Mouse (Mus musculus) liver, embryonic 16.5 days (tissue): ENCODE data around the gene Hist1h3e. TPM values are rescaled to one million over a fixed set of nuclear protein-coding genes. Genes with fewer than 3 reads are reported as not detected.

Experiments
- ATAC-seq: fragments of 200-750 bp; cut with Nextera tagmentation; 2 replicates; pipeline ENCODE4 v1.8.0; 2017; ENCODE audit warnings: low read depth, mild to moderate bottlenecking, moderate number of reproducible peaks, moderate library complexity
- H3K27ac ChIP-seq: fragments of 300-500 bp; sonication (generic); 2 replicates; pipeline ENCODE4 v1.5.1; 2014; ENCODE audit warnings: mild to moderate bottlenecking, low read length
- H3K27me3 ChIP-seq: fragments of 300-500 bp; sonication (generic); 2 replicates; pipeline ENCODE4 v1.6.1; 2014; ENCODE audit warnings: low read depth, low read length, mixed read lengths; ENCODE audit not compliant: control insufficient read depth, insufficient read depth
- H3K36me3 ChIP-seq: fragments of 300-500 bp; sonication (generic); 2 replicates; pipeline ENCODE4 v1.6.1; 2014; ENCODE audit warnings: mild to moderate bottlenecking; ENCODE audit not compliant: control insufficient read depth, insufficient read depth
- H3K4me1 ChIP-seq: fragments of 300-500 bp; sonication (generic); 2 replicates; pipeline ENCODE4 v1.6.1; 2014; ENCODE audit warnings: low read depth, low read length, mixed read lengths; ENCODE audit not compliant: control insufficient read depth
- H3K4me2 ChIP-seq: fragments of 300-500 bp; sonication (generic); 2 replicates; pipeline ENCODE4 v1.6.1; 2014; ENCODE audit warnings: low read depth, low read length, mixed read lengths
- H3K4me3 ChIP-seq: fragments of 300-500 bp; sonication (generic); 2 replicates; pipeline ENCODE4 v1.5.1; 2014; ENCODE audit warnings: low read depth, mild to moderate bottlenecking, low read length
- H3K9ac ChIP-seq: fragments of 300-500 bp; sonication (generic); 2 replicates; pipeline ENCODE4 v1.6.1; 2014; ENCODE audit warnings: low read depth, low read length
- H3K9me3 ChIP-seq: fragments of 300-500 bp; sonication (generic); replicated peaks from 2 replicates; pipeline ENCODE4 v1.6.1; 2016; ENCODE audit warnings: low read length; ENCODE audit not compliant: control insufficient read depth
- WGBS: fragments of 180-500 bp; shearing (Covaris S2); extraction: QIAGEN DNeasy Blood & Tissue Kit; methylation state at CpG from one replicate; pipeline ENCODE4 v1.1.7; 2014; ENCODE audit not compliant: insufficient replicate concordance; 5-methylcytosine and 5-hydroxymethylcytosine counted together
- polyA plus RNA-seq: library from polyadenylated mRNA; unstranded; fragments of >200 nt; fragmentation: Nextera tagmentation; extraction: Ambion mirVana; gene quantifications from 2 replicates; pipeline ENCODE4 v1.2.1, GENCODE M21; 2015

The Hist1h3e gene
- polyA plus RNA-seq, 1 experiment from 2014 or later = 4.2 TPM

DNA sequence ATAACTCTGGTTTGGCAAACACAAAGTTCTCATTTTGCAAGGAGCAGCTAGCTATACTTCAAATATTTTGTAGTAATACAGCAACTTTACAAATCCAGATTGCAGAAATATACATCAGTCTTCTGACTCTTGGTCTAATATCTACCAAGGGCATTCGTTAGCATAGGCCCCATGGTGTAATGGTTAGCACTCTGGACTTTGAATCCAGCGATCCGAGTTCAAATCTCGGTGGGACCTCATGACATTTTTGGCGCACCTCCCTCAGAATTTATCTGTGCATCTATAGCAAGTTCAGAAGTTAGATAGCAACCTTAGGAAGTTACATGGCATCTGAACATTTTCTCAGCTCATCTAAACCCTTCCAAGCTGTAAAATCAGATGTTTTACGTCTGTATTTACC lies 43.3 kb downstream of the Hist1h3e start:
- Histone ChIP-seq H3K4me1 (peaks cover 17% of the 10 kb centered on the region), H3K4me2 (peak overlapping the region; percentile 71), H3K9me3 (no peaks in the 10 kb centered on the region), H3K27me3 (no peaks in the 10 kb centered on the region), H3K27ac (peak overlapping the region; percentile 77), H3K9ac (peak overlapping the region; percentile 6; the same call in 1 of the 2 replicates), H3K36me3 (no peaks in the 10 kb centered on the region), H3K4me3 (peak overlapping the region; percentile 50)
- peak; percentile 60 for ATAC-seq
- 0% methylated on average over 6 of the region's 6 CpGs for WGBS

DNA sequence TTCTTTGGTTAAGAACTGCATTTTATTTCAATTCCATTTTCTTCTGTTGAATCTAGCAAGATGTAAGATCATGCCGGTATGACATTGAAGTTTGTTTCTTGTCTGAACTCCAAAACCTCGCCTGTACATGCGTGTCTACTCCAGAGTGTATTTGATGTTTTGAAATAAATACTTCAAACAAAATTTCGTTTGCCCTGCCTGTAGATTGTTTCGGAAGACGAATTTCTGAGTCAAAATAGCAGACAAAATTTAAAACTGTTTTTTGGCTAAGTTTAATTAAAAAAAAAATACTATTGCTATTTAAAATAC lies 43.9 kb downstream of the Hist1h3e start:
- H3K9me3 ChIP-seq = no peaks in the 10 kb centered on the region
- H3K27me3 ChIP-seq = no peaks in the 10 kb centered on the region
- peaks cover 17% of the 10 kb centered on the region for H3K4me1 ChIP-seq
- peak overlapping the region; percentile 94 for H3K4me2 ChIP-seq
- H3K36me3 ChIP-seq = no peaks in the 10 kb centered on the region
- under 1% methylated on average over 6 of the region's 6 CpGs for WGBS
- H3K4me3 ChIP-seq = peak overlapping the region; percentile 65
- no peak for ATAC-seq
- peak overlapping the region; percentile 51 for H3K9ac ChIP-seq
- peak overlapping the region; percentile 67 for H3K27ac ChIP-seq

DNA sequence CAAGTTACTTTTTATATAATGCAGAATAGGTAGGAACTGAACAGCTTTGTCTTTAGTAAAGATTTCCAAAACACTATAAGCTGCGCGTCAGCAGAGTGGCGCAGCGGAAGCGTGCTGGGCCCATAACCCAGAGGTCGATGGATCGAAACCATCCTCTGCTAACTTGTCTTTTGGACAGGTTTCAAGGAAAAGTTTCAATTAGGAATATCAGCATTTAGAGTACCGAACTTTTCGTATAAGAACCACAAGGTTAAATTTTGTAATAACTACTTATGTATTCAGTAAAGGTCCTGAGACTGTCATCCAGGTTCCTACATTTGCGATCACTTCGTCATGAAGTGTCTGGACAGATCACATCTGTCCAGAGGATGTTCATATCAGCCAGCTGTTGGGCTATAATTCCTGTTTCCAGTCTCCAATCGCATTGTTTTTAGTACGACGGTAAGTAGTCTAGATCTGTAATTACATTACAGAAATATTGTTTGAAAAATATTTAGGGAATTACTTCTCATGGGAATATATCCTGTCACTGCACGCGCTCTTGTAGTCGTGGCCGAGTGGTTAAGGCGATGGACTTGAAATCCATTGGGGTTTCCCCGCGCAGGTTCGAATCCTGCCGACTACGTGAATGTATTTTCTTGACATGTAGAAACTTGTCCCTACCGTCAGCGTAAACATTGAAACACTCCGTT lies 44.4 kb downstream of the Hist1h3e start:
- H3K4me1 ChIP-seq = peaks cover 17% of the 10 kb centered on the region
- H3K9me3 ChIP-seq = no peaks in the 10 kb centered on the region
- WGBS = under 1% methylated on average over 27 of the region's 27 CpGs
- H3K27ac ChIP-seq = peak overlapping the region; percentile 81
- peak overlapping the region; percentile 65 for H3K4me3 ChIP-seq
- peak overlapping the region; percentile 94 for H3K4me2 ChIP-seq
- H3K36me3 ChIP-seq = no peaks in the 10 kb centered on the region
- H3K27me3 ChIP-seq = no peaks in the 10 kb centered on the region
- peak; percentile 80 for ATAC-seq
- H3K9ac ChIP-seq = peak overlapping the region; percentile 56

DNA sequence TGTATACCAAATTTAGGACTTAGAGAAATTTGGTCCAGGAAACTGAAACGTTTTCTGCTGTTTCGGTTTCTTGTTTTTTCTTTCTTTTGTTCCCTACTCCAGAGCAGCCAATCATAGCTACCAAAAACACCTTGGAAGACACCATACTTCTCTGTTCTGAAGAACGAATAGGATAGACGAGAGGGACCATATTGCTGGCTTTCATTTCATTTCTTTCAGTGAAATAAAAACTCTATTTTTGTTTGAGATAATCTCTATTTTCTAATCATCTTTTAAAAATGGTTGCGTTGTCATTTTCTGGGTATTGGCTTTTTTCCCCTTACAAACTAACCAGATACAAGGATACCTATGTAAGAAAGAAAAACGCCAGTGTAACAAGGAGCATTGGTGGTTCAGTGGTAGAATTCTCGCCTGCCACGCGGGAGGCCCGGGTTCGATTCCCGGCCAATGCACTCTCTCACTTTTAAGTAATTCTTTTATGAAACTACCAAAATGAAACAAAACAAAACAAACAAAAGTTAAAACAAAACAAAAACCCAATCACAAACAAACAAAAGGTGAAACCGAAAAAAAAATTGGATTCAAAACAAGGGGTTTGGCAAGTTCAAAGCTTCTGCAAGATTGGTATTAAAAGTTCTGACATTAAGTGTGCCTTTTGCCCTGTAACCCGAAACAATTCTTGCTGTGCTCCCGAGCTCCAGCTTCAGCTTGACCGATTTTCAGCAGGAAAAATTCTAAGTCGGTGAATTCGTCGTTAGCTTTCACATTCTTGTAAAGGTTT lies 45.2 kb downstream of the Hist1h3e start:
- WGBS = under 1% methylated on average over 19 of the region's 19 CpGs
- H3K4me1 ChIP-seq = peaks cover 17% of the 10 kb centered on the region
- H3K4me2 ChIP-seq = peak overlapping the region; percentile 94
- H3K27me3 ChIP-seq = no peaks in the 10 kb centered on the region
- H3K9ac ChIP-seq = peak overlapping the region; percentile 56
- H3K27ac ChIP-seq = peak overlapping the region; percentile 79
- H3K9me3 ChIP-seq = no peaks in the 10 kb centered on the region
- peak; percentile 51 for ATAC-seq
- peak overlapping the region; percentile 65 for H3K4me3 ChIP-seq
- no peaks in the 10 kb centered on the region for H3K36me3 ChIP-seq

DNA sequence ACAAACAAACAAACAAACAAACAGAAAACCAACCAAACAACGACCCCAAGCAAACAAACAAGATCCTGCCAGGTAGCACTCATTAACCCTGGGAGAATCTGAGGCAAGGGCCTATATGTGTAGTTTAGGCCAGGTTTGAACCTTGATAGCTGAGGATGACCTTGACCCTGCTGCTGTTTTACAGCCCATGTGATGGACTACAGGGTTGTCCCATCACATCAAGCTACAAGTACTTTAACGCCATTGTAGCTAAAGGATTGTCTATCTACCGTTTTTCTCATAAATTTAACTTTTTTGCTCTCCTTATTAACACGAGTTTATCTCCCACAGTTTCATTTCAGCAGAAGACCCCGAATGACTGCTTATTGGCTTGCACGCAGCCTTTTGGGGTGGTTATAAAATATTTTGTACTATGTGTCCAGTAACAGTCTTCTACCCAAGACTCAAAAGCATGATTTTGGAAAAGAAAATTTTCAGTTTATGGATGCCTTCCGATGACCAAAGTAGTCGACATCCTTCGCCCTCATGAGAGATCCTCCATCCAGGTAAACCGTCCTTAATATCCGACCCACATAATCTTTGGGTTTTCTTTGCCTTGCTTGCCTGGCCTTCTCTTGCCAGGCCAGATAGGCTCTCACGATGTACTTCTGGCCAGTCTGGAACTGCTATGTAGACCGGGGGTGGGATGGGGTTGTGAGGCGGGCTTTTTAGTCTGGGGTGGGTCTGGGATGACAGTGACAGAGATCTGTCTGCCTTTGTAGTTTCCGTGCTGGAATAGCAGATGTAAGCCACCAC lies 46.1 kb downstream of the Hist1h3e start:
- Histone ChIP-seq H3K4me2 (peak overlapping the region; percentile 94), H3K36me3 (no peaks in the 10 kb centered on the region), H3K27me3 (no peaks in the 10 kb centered on the region), H3K9me3 (no peaks in the 10 kb centered on the region), H3K9ac (no peak overlapping the region), H3K4me3 (peak overlapping the region; percentile 61), H3K27ac (no peak overlapping the region), H3K4me1 (peaks cover 17% of the 10 kb centered on the region)
- WGBS = 54% methylated on average over 15 of the region's 15 CpGs
- ATAC-seq = no peak

DNA sequence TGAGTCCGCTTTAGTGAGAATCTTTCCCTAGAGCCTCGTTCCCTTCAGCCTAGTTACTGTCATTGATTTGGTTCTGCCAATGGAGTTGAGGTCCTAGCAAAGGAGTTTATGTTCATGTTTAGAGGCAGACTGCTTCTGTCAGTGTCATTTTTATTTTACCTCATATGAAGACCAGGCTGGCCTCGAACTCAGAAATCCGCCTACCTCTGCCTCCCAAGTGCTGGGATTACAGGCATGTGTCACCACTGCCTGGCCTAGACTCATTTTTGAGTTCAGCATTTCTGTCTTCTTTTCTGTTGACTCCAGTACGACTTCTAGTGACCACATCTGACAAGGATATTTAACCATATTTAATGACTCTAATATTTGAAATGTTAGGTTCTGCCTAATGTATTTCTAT lies 46.9 kb downstream of the Hist1h3e start:
- Histone ChIP-seq H3K4me2 (no peak overlapping the region), H3K36me3 (no peaks in the 10 kb centered on the region), H3K9ac (no peak overlapping the region), H3K27me3 (no peaks in the 10 kb centered on the region), H3K4me3 (no peak overlapping the region), H3K27ac (no peak overlapping the region), H3K9me3 (no peaks in the 10 kb centered on the region), H3K4me1 (peaks cover 15% of the 10 kb centered on the region)
- no peak for ATAC-seq
- WGBS = 60% methylated on average over 5 of the region's 5 CpGs

DNA sequence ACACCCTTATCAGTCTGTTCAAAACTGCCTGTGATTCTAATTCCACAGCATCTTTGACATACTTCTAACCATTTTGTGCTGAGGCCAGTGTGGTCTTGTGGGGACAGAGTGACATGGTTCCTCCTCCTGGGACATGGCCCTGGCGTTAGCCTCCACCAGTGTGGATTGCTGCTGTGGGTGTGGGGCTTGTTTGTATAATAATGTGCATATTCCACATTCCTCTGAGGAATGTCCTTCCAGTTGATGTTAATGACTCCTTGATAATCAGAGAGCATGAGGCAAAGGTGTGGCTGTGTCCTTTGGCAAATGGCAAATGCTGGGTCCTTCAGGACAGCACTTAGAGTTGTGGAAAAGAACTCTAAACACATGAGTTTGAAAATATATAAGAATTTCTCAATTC lies 48.7 kb downstream of the Hist1h3e start:
- Histone ChIP-seq H3K4me2 (no peak overlapping the region), H3K4me1 (peaks cover 7% of the 10 kb centered on the region), H3K9ac (no peak overlapping the region), H3K4me3 (no peak overlapping the region), H3K36me3 (no peaks in the 10 kb centered on the region), H3K27me3 (no peaks in the 10 kb centered on the region), H3K9me3 (no peaks in the 10 kb centered on the region), H3K27ac (no peak overlapping the region)
- WGBS = 90% methylated on average over 1 of the region's 1 CpGs
- ATAC-seq = no peak
